Mouse (Mus musculus) erythroblast, embryonic 14.5 days (primary cell): ENCODE measurements around the gene Ascl3.

Experiments used
- GATA1 ChIP-seq: IDR thresholded peaks from 2 replicates; pipeline ENCODE4 v1.6.1; 2012; ENCODE audit warnings: low read length, inconsistent platforms, mixed read lengths
- TAL1 ChIP-seq: IDR thresholded peaks from 3 replicates; pipeline ENCODE4 v1.6.1; 2012; ENCODE audit warnings: low read length, inconsistent platforms, mixed read lengths

DNA sequence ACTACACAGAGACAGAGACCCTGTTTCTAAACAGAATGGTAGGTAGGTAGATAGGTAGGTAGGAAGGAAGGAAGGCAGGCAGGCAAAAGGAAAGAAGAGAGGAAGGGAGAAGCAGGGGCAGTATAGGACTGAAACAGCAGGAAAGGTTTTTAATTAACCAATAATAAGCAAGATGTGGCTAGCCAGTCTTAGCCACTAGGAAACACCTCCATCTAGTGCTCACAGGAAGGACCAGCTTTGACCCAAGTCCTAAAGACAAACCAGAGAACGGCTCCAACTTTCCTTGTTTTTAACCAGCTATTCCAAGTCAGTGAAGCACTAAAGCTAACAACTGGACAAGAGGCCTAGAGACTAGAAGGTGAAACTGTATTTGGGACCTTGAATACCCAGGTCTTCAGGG lies 16.2 kb upstream of the Ascl3 start:
- TF ChIP-seq GATA1 (no peak), TAL1 (no peak)
